Mouse (Mus musculus): ENCODE measurements at regions not wholly inside any gene's neighbourhood (a gene's known extent, or its start where the extent isn't known, plus 50 kb on each side); places are given as distances from the start of the nearest gene placed in this dataset.
A peak's percentile ranks its signal among the peaks of the same experiment; 100 is the strongest.

GRCm38 (mm10) chr13:57365096-57365495 lies 469.3 kb upstream of the Trpc7 start:
- DNase-seq (ENCODE audit: low read depth, low spot score), result no peak

- no peak for DNase-seq (ENCODE audit: low read depth, low spot score)
Measured at GRCm38 (mm10) chr13:57364396-57364795, 468.6 kb upstream of the Trpc7 start.

- DNase-seq (ENCODE audit: low read depth, low spot score), result no peak
Measured at GRCm38 (mm10) chr13:57362563-57362962, 466.8 kb upstream of the Trpc7 start.

GRCm38 (mm10) chr13:57361286-57361685 lies 465.5 kb upstream of the Trpc7 start:
- no peak for DNase-seq (ENCODE audit: low read depth, low spot score)

GRCm38 (mm10) chr13:57354606-57355005 lies 458.8 kb upstream of the Trpc7 start:
- DNase-seq (ENCODE audit: low read depth, low spot score), result no peak

- no peak for DNase-seq (ENCODE audit: low read depth, low spot score)
Measured at GRCm38 (mm10) chr13:57353976-57354375, 458.2 kb upstream of the Trpc7 start.

- no peak for DNase-seq (ENCODE audit: low read depth, low spot score)
Measured at GRCm38 (mm10) chr13:57350828-57351227, 455.0 kb upstream of the Trpc7 start.

- DNase-seq (ENCODE audit: low read depth, low spot score), result no peak
Measured at GRCm38 (mm10) chr13:57338676-57339075, 442.9 kb upstream of the Trpc7 start.

GRCm38 (mm10) chr13:57336596-57336995 lies 440.8 kb upstream of the Trpc7 start:
- DNase-seq (ENCODE audit: low read depth, low spot score), result no peak

GRCm38 (mm10) chr13:57332976-57333375 lies 437.2 kb upstream of the Trpc7 start:
- DNase-seq (ENCODE audit: low read depth, low spot score), result no peak

- DNase-seq (ENCODE audit: low read depth, low spot score), result no peak
Measured at GRCm38 (mm10) chr13:57331868-57332267, 436.1 kb upstream of the Trpc7 start.

- no peak for DNase-seq (ENCODE audit: low read depth, low spot score)
Measured at GRCm38 (mm10) chr13:57325306-57325925, 429.6 kb upstream of the Trpc7 start.

GRCm38 (mm10) chr13:57316211-57317005 lies 420.6 kb upstream of the Trpc7 start:
- DNase-seq (ENCODE audit: low read depth, low spot score), result no peak

GRCm38 (mm10) chr13:57314512-57314911 lies 418.7 kb upstream of the Trpc7 start:
- no peak for DNase-seq (ENCODE audit: low read depth, low spot score)

- DNase-seq (ENCODE audit: low read depth, low spot score), result no peak
Measured at GRCm38 (mm10) chr13:57313731-57314130, 417.9 kb upstream of the Trpc7 start.

- no peak for DNase-seq (ENCODE audit: low read depth, low spot score)
Measured at GRCm38 (mm10) chr13:57311235-57311634, 415.4 kb upstream of the Trpc7 start.

- no peak for DNase-seq (ENCODE audit: low read depth, low spot score)
Measured at GRCm38 (mm10) chr13:57309618-57310017, 413.8 kb upstream of the Trpc7 start.

GRCm38 (mm10) chr13:57307971-57308903 lies 412.4 kb upstream of the Trpc7 start:
- no peak for DNase-seq (ENCODE audit: low read depth, low spot score)

GRCm38 (mm10) chr13:57305586-57305985 lies 409.8 kb upstream of the Trpc7 start:
- DNase-seq (ENCODE audit: low read depth, low spot score), result no peak

GRCm38 (mm10) chr13:57303805-57304204 lies 408.0 kb upstream of the Trpc7 start:
- DNase-seq (ENCODE audit: low read depth, low spot score), result no peak

- peak; percentile 41 for DNase-seq (ENCODE audit: low read depth, low spot score)
Measured at GRCm38 (mm10) chr13:57291737-57292490, 396.1 kb upstream of the Trpc7 start.

Data from retina, postnatal 7 days (tissue).